Mouse (Mus musculus) liver, embryonic 16.5 days (tissue): Measurements from ENCODE around the gene Lima1. TPM values are rescaled to one million over a fixed set of nuclear protein-coding genes. Genes with fewer than 3 reads are reported as not detected.
A peak's percentile ranks its signal among the peaks of the same experiment; 100 is the strongest.

ENCODE experiments used
- ATAC-seq: fragments of 200-750 bp; cut with Nextera tagmentation; 2 replicates; pipeline ENCODE4 v1.8.0; 2017; ENCODE audit warnings: low read depth, mild to moderate bottlenecking, moderate number of reproducible peaks, moderate library complexity
- H3K27ac ChIP-seq: fragments of 300-500 bp; sonication (generic); 2 replicates; pipeline ENCODE4 v1.5.1; 2014; ENCODE audit warnings: mild to moderate bottlenecking, low read length
- H3K27me3 ChIP-seq: fragments of 300-500 bp; sonication (generic); 2 replicates; pipeline ENCODE4 v1.6.1; 2014; ENCODE audit warnings: low read depth, low read length, mixed read lengths; ENCODE audit not compliant: control insufficient read depth, insufficient read depth
- H3K36me3 ChIP-seq: fragments of 300-500 bp; sonication (generic); 2 replicates; pipeline ENCODE4 v1.6.1; 2014; ENCODE audit warnings: mild to moderate bottlenecking; ENCODE audit not compliant: control insufficient read depth, insufficient read depth
- H3K4me1 ChIP-seq: fragments of 300-500 bp; sonication (generic); 2 replicates; pipeline ENCODE4 v1.6.1; 2014; ENCODE audit warnings: low read depth, low read length, mixed read lengths; ENCODE audit not compliant: control insufficient read depth
- H3K4me2 ChIP-seq: fragments of 300-500 bp; sonication (generic); 2 replicates; pipeline ENCODE4 v1.6.1; 2014; ENCODE audit warnings: low read depth, low read length, mixed read lengths
- H3K4me3 ChIP-seq: fragments of 300-500 bp; sonication (generic); 2 replicates; pipeline ENCODE4 v1.5.1; 2014; ENCODE audit warnings: low read depth, mild to moderate bottlenecking, low read length
- H3K9ac ChIP-seq: fragments of 300-500 bp; sonication (generic); 2 replicates; pipeline ENCODE4 v1.6.1; 2014; ENCODE audit warnings: low read depth, low read length
- H3K9me3 ChIP-seq: fragments of 300-500 bp; sonication (generic); replicated peaks from 2 replicates; pipeline ENCODE4 v1.6.1; 2016; ENCODE audit warnings: low read length; ENCODE audit not compliant: control insufficient read depth
- WGBS: fragments of 180-500 bp; shearing (Covaris S2); extraction: QIAGEN DNeasy Blood & Tissue Kit; methylation state at CpG from one replicate; pipeline ENCODE4 v1.1.7; 2014; ENCODE audit not compliant: insufficient replicate concordance; 5-methylcytosine and 5-hydroxymethylcytosine counted together
- polyA plus RNA-seq: library from polyadenylated mRNA; unstranded; fragments of >200 nt; fragmentation: Nextera tagmentation; extraction: Ambion mirVana; gene quantifications from 2 replicates; pipeline ENCODE4 v1.2.1, GENCODE M21; 2015

The Lima1 gene
- polyA plus RNA-seq, 1 experiment from 2014 or later: 14.2 TPM

- H3K4me1 ChIP-seq: peaks cover 2% of the 10 kb centered on the region
- no peaks in the 10 kb centered on the region for H3K9me3 ChIP-seq
- no peak for ATAC-seq
- H3K9ac ChIP-seq: no peak overlapping the region
- H3K4me3 ChIP-seq: no peak overlapping the region
- no peaks in the 10 kb centered on the region for H3K36me3 ChIP-seq
- H3K27ac ChIP-seq: no peak overlapping the region
- 58% methylated on average over 3 of the region's 3 CpGs for WGBS
- no peak overlapping the region for H3K4me2 ChIP-seq
- H3K27me3 ChIP-seq: no peaks in the 10 kb centered on the region
Observed at GRCm38 (mm10) chr15:99850265-99850664, 25.0 kb downstream of the Lima1 start.

DNA sequence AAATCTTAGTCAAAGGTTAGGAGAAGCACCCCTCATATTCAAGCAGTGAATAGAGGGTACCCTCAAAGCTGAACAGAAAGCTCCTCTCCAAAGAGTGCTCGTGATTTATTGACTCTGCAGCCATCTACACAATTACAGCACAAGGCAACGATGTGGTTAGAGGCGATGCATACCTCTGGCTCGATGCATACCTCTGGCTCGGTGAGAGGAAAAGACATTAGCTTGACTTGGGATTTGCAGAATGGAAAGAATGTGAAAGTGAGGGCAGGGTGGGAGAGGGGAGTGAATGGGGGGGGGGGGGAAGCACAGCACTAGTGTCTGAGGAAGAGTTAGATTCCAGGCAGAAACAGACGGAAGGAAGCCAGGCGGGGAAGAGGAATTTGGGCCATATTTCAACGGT is 27.3 kb downstream of the Lima1 start:
- no peak overlapping the region for H3K4me2 ChIP-seq
- ATAC-seq: no peak

DNA sequence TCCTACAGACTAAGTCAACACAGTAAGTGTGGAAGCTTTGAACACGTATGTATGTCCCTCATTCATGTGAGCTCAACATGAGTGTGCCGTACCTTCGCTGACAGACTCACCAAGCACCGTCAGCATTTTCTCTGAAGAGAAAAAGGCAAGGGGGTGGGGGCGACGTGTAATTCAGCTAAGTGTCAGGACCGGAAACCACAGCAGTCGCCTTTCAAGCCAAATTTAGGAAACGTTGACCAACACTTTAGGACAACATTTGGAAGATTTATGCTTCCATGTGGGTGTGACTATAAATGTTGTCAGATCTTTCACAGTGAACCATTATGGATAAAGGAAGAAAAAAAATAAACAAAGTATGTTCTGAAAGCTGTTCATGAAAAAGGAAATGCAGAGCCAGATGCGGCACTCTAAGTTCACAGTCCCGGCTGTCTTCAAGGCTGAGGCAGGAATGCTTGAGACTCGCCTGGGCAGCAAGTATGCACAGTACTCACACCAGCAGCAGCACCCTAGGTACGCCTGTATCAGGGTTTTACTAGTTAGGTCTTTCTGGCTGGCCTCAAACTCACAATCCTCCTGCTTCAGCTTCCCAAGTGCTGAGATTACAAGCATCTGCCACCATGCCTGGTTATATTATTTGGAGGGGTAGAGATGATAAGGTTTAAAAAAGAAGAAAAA is 27.9 kb downstream of the Lima1 start:
- H3K27me3 ChIP-seq: no peaks in the 10 kb centered on the region
- no peak overlapping the region for H3K4me3 ChIP-seq
- H3K9me3 ChIP-seq: no peaks in the 10 kb centered on the region
- no peaks in the 10 kb centered on the region for H3K36me3 ChIP-seq
- H3K4me2 ChIP-seq: no peak overlapping the region
- no peak overlapping the region for H3K9ac ChIP-seq
- peaks cover 2% of the 10 kb centered on the region for H3K4me1 ChIP-seq
- H3K27ac ChIP-seq: no peak overlapping the region
- 11% methylated on average over 13 of the region's 13 CpGs for WGBS
- ATAC-seq: no peak

More for the DNA sequence above, 27.3 kb downstream of the Lima1 start:
- 32% methylated on average over 8 of the region's 8 CpGs for WGBS
- Histone ChIP-seq H3K9me3 (no peaks in the 10 kb centered on the region), H3K4me1 (peaks cover 2% of the 10 kb centered on the region), H3K36me3 (no peaks in the 10 kb centered on the region), H3K27me3 (no peaks in the 10 kb centered on the region), H3K27ac (no peak overlapping the region), H3K4me3 (no peak overlapping the region), H3K9ac (no peak overlapping the region)

DNA sequence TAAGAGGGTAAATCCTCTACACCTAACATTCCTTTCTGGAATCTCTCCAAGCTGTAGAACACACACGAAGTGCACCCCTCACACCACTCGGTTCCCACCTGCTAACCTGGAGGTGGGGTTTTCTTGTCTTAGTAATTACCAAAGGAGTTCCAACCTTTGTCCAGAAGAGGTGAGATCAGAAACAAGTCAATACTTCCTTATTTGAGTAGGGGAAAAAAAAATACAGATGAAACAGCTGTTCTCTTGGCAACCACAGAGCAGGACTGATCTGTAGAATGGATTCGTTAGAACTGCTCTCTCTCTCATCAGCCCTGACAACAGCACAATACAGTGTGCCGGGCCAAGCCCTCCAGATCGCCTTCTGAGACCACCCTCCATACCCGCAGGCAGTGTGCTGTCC is 28.6 kb downstream of the Lima1 start:
- Histone ChIP-seq H3K36me3 (no peaks in the 10 kb centered on the region), H3K4me3 (no peak overlapping the region), H3K4me1 (peaks cover 2% of the 10 kb centered on the region), H3K9me3 (no peaks in the 10 kb centered on the region), H3K4me2 (no peak overlapping the region), H3K9ac (no peak overlapping the region; the same call in 1 of the 2 replicates), H3K27ac (peak overlapping the region; percentile 24; the same call in 1 of the 2 replicates), H3K27me3 (no peaks in the 10 kb centered on the region)
- WGBS: 16% methylated on average over 6 of the region's 6 CpGs
- ATAC-seq: peak; percentile 35; the same call in 1 of the 2 replicates

- peak overlapping the region; percentile 47 for H3K27ac ChIP-seq
- H3K9ac ChIP-seq: no peak overlapping the region
- 59% methylated on average over 3 of the region's 3 CpGs for WGBS
- no peaks in the 10 kb centered on the region for H3K9me3 ChIP-seq
- H3K4me2 ChIP-seq: no peak overlapping the region
- peaks cover 5% of the 10 kb centered on the region for H3K4me1 ChIP-seq
- no peaks in the 10 kb centered on the region for H3K27me3 ChIP-seq
- no peak overlapping the region for H3K4me3 ChIP-seq
- H3K36me3 ChIP-seq: no peaks in the 10 kb centered on the region
- peak; percentile 24; the same call in 1 of the 2 replicates for ATAC-seq
Observed at GRCm38 (mm10) chr15:99843856-99844255, 31.4 kb downstream of the Lima1 start.

DNA sequence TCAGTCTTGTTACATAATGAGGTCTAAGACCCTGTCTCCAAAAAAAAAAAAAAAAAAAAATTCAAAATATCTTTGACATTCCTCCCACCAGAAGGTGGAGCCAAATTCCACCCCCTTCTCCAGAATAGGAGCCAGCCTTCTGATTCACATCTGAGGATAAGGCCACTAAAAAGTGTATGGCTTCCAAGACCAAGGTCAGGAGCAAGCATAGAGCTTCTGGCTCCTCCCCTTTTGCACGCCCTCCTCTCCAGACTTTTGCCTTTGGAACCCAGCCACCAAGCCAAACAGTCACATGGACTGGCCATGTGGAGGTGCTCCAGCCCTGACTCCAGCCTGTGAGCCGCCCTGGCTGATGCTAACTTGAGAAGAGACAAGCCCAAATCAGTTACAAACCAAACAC is 35.3 kb downstream of the Lima1 start:
- Histone ChIP-seq H3K4me2 (no peak overlapping the region), H3K27ac (no peak overlapping the region), H3K27me3 (no peaks in the 10 kb centered on the region), H3K36me3 (no peaks in the 10 kb centered on the region), H3K9ac (no peak overlapping the region), H3K4me3 (no peak overlapping the region), H3K4me1 (peaks cover 3% of the 10 kb centered on the region; the same call in 1 of the 2 replicates), H3K9me3 (no peaks in the 10 kb centered on the region)
- WGBS: 47% methylated on average over 2 of the region's 2 CpGs
- no peak for ATAC-seq

DNA sequence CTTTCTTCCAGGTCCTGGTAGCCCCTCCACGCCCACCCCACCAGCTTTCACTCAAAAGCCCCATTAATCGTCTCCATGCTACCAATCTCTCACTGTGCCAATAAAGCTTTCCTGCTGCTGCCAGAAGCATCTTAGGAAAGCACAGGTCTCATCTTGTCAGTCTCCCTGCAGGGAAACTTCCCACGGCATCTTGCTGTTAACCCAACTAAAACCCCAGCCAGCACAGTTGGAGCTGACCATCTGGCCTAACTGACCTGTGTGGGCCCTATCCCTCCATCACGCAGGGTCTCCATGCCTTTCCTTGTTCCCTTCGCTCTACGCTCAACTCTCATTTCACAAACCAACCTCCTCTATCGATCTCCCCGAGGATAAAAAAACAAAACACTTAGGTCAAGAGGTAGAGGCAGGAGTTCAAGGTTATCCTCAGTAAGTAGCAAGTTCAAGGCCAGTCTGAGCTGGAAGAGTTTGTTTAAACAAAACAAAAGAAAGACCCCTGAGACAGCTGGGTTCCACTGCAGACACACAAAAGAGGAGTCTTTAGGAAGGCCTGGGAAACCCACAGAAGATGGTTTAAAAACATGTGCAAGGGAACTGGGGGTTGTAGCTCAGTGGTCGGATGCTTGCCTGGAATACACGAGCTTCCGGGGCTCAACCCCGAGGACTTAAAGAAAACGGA is 36.0 kb downstream of the Lima1 start:
- ATAC-seq: no peak
- H3K27me3 ChIP-seq: no peaks in the 10 kb centered on the region
- no peak overlapping the region for H3K9ac ChIP-seq
- H3K36me3 ChIP-seq: no peaks in the 10 kb centered on the region
- H3K9me3 ChIP-seq: no peaks in the 10 kb centered on the region
- no peak overlapping the region for H3K27ac ChIP-seq
- no peak overlapping the region for H3K4me2 ChIP-seq
- H3K4me3 ChIP-seq: no peak overlapping the region
- H3K4me1 ChIP-seq: peaks cover 3% of the 10 kb centered on the region; the same call in 1 of the 2 replicates
- 67% methylated on average over 13 of the region's 13 CpGs for WGBS

DNA sequence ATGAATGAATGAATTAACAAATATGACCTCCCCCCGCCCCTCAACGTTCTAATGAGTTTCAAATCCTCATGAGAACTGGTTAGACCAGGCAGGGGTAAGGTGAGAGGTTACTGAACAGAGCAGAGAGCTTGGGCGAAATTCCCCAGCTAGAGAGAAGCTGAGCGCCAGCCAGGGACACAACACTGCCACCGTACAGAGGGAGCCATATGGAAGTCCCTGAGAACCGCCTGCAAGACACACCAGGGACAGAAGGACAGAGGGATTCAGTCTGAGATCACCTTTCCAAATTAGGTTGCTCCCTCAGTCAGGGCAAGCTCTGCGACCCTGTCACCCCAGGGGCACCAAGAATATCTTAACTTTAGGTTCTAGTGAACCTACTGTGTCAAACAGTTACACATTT is 37.7 kb downstream of the Lima1 start:
- H3K4me3 ChIP-seq: no peak overlapping the region
- H3K4me2 ChIP-seq: no peak overlapping the region
- no peaks in the 10 kb centered on the region for H3K36me3 ChIP-seq
- no peak overlapping the region for H3K9ac ChIP-seq
- H3K4me1 ChIP-seq: peaks cover 3% of the 10 kb centered on the region; the same call in 1 of the 2 replicates
- no peaks in the 10 kb centered on the region for H3K9me3 ChIP-seq
- 55% methylated on average over 7 of the region's 7 CpGs for WGBS
- H3K27ac ChIP-seq: no peak overlapping the region
- no peak for ATAC-seq
- H3K27me3 ChIP-seq: no peaks in the 10 kb centered on the region

DNA sequence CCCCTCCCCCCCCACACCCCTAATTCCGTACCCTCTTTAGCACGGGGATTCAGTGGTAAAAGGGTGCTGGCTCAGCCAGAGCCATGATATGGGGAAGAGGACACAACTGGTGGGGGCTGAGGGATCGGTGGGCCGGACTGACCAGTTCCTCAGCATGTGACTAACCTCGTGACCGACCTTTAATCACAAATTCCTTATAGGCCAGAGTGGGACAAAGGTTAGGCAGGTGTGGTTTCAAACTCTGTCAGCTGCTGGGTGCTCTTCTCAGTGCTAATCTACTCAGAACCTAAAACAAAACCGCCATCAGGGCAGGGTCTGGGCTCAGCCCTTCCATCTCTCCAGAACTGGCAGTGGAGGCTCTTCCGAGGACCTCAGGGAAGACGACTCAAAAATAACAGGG is 40.1 kb downstream of the Lima1 start:
- H3K27ac ChIP-seq: no peak overlapping the region
- no peaks in the 10 kb centered on the region for H3K36me3 ChIP-seq
- 28% methylated on average over 9 of the region's 9 CpGs for WGBS
- H3K9ac ChIP-seq: no peak overlapping the region
- no peaks in the 10 kb centered on the region for H3K9me3 ChIP-seq
- peak; percentile 87 for ATAC-seq
- H3K27me3 ChIP-seq: no peaks in the 10 kb centered on the region
- H3K4me1 ChIP-seq: peaks cover 3% of the 10 kb centered on the region; the same call in 1 of the 2 replicates
- no peak overlapping the region for H3K4me3 ChIP-seq
- peak overlapping the region; percentile 10; the same call in 1 of the 2 replicates for H3K4me2 ChIP-seq
